Mouse (Mus musculus) bone marrow macrophage, adult 2 months (primary cell): ENCODE data around the gene Cyp26b1.

Experiments
- CTCF ChIP-seq: IDR thresholded peaks from 2 replicates; pipeline ENCODE4 v1.5.1; 2012; ENCODE audit warnings: low read depth, mild to moderate bottlenecking, low read length, moderate library complexity
- POLR2A ChIP-seq: IDR thresholded peaks from 2 replicates; pipeline ENCODE4 v1.6.1; 2012; ENCODE audit warnings: mild to moderate bottlenecking, low read depth, low read length, borderline replicate concordance

DNA sequence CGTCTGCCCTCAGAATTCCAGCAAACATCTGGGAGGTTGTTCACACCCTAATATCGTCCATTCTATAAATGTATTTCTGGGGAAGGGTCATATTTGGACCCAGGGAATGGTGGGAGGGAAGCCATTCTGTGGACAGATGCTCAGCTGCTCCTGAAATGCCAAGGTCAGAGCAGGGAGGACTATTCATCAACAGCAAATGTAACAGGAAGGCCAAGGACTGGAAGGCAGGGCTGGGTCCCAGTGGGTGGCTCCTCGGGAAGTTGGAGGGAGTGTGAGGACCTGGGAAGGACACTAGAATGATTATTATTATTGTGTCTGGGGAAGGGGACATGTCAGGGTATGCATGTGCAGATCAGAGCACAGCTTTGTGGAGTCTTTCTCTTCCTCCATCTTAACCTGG, 55.0 kb downstream of the Cyp26b1 start:
- TF ChIP-seq POLR2A = no peak
- TF ChIP-seq CTCF = no peak
